Mouse (Mus musculus): ENCODE data around the gene Slc20a1. TPM values are rescaled to one million over a fixed set of nuclear protein-coding genes. Genes with fewer than 3 reads are reported as not detected.

The Slc20a1 gene
- total RNA-seq, 4 experiments from 2014 or later, result 7.5 to 11.3 (median 8.6) TPM

- no peak for DNase-seq (ENCODE audit: low spot score in 2 of 2)
Measured at GRCm38 (mm10) chr2:129226296-129226851, 27.8 kb downstream of the Slc20a1 start.

- DNase-seq (ENCODE audit: low spot score in 2 of 2), result no peak
Measured at GRCm38 (mm10) chr2:129227011-129227529, 28.5 kb downstream of the Slc20a1 start.

GRCm38 (mm10) chr2:129227709-129228108, 29.1 kb downstream of the Slc20a1 start:
- DNase-seq (ENCODE audit: low spot score in 2 of 2), result no peak

GRCm38 (mm10) chr2:129228571-129228970, 30.0 kb downstream of the Slc20a1 start:
- no peak for DNase-seq (ENCODE audit: low spot score in 2 of 2)

- DNase-seq (ENCODE audit: low spot score in 2 of 2), result no peak
Measured at GRCm38 (mm10) chr2:129229316-129229715, 30.8 kb downstream of the Slc20a1 start.

- DNase-seq (ENCODE audit: low spot score in 2 of 2), result no peak
Measured at GRCm38 (mm10) chr2:129232023-129232422, 33.5 kb downstream of the Slc20a1 start.

- no peak for DNase-seq (ENCODE audit: low spot score in 2 of 2)
Measured at GRCm38 (mm10) chr2:129232484-129232883, 33.9 kb downstream of the Slc20a1 start.

GRCm38 (mm10) chr2:129233218-129233617, 34.7 kb downstream of the Slc20a1 start:
- DNase-seq (ENCODE audit: low spot score in 2 of 2), result no peak

- no peak for DNase-seq (ENCODE audit: low spot score in 2 of 2)
Measured at GRCm38 (mm10) chr2:129233803-129234477, 35.4 kb downstream of the Slc20a1 start.

GRCm38 (mm10) chr2:129234731-129235130, 36.2 kb downstream of the Slc20a1 start:
- no peak for DNase-seq (ENCODE audit: low spot score in 2 of 2)

- no peak for DNase-seq (ENCODE audit: low spot score in 2 of 2)
Measured at GRCm38 (mm10) chr2:129236526-129236925, 38.0 kb downstream of the Slc20a1 start.

GRCm38 (mm10) chr2:129240726-129241432, 42.3 kb downstream of the Slc20a1 start:
- no peak for DNase-seq (ENCODE audit: low spot score in 2 of 2)

- DNase-seq (ENCODE audit: low spot score in 2 of 2), result no peak
Measured at GRCm38 (mm10) chr2:129241845-129242833, 43.6 kb downstream of the Slc20a1 start.

- no peak for DNase-seq (ENCODE audit: low spot score in 2 of 2)
Measured at GRCm38 (mm10) chr2:129243005-129243404, 44.4 kb downstream of the Slc20a1 start.

GRCm38 (mm10) chr2:129243786-129244185, 45.2 kb downstream of the Slc20a1 start:
- peak in 1 of 2 experiments; percentile 32 for DNase-seq (ENCODE audit: low spot score in 2 of 2)

- DNase-seq (ENCODE audit: low spot score in 2 of 2), result peak in 1 of 2 experiments; percentile 12
Measured at GRCm38 (mm10) chr2:129244446-129245120, 46.0 kb downstream of the Slc20a1 start.

- DNase-seq (ENCODE audit: low spot score in 2 of 2), result no peak
Measured at GRCm38 (mm10) chr2:129245618-129246017, 47.1 kb downstream of the Slc20a1 start.

GRCm38 (mm10) chr2:129246436-129246835, 47.9 kb downstream of the Slc20a1 start:
- DNase-seq (ENCODE audit: low spot score in 2 of 2), result no peak

GRCm38 (mm10) chr2:129246924-129247323, 48.4 kb downstream of the Slc20a1 start:
- no peak for DNase-seq (ENCODE audit: low spot score in 2 of 2)

- no peak for DNase-seq (ENCODE audit: low spot score in 2 of 2)
Measured at GRCm38 (mm10) chr2:129247707-129248121, 49.1 kb downstream of the Slc20a1 start.

Measured in gastrocnemius, adult 8-10 months (tissue).